Mouse (Mus musculus) B cell, adult 2 months (primary cell): ENCODE measurements at regions not wholly inside any gene's neighbourhood (a gene's known extent, or its start where the extent isn't known, plus 50 kb on each side); places are given as distances from the start of the nearest gene placed in this dataset.

Experiments used
- DNase-seq, 2 experiments: peaks; one replicate each; pipeline ENCODE4 v3.0.0; 2022

- no peak for DNase-seq
Observed at GRCm38 (mm10) chr3:149496122-149496521, 505.8 kb upstream of the Adgrl2 start.

- DNase-seq: no peak
Observed at GRCm38 (mm10) chr3:149488147-149488546, 497.8 kb upstream of the Adgrl2 start.

DNA sequence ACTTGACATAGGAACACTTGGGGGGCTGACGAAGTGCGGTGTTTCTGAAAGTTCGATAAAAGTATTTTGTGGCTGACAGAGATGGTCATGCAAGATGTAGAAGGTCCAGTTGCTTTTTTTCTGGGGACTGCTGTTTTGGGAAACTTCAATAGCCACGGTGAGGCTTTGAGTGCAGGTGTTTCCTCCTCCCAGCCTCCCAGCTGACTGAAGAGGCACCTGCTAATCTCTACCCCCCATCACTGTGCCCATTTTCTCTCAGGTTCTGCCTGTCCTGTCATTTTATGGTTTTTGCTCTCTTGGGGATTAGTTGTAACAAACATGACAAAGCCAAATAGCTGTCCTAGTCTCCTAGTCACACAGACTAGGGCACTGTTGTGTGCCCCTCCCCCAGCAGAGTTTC is 495.1 kb upstream of the Adgrl2 start:
- DNase-seq: no peak

- no peak for DNase-seq
Observed at GRCm38 (mm10) chr3:149484319-149484718, 494.0 kb upstream of the Adgrl2 start.

- DNase-seq: no peak
Observed at GRCm38 (mm10) chr3:149476151-149476550, 485.8 kb upstream of the Adgrl2 start.

- DNase-seq: no peak
Observed at GRCm38 (mm10) chr3:149466973-149467372, 476.6 kb upstream of the Adgrl2 start.

DNA sequence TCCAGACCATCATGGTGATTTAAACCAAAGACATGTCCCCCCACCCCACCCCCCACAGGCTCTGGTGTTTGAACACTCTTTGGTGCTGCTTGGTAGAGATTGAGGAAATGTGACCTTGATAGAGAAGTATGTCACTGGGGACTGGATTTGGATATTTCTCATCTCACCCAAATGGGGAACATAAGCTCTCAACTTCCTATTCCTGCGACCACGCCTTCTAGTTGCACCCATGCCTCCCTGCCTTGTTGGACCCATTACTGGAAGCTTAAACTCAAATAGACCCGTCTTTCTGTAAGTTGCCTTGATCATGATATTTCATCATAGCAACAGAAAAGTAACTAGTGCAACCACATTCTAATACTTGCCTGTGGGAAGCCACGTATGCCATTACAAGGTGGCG is 474.2 kb upstream of the Adgrl2 start:
- no peak for DNase-seq

DNA sequence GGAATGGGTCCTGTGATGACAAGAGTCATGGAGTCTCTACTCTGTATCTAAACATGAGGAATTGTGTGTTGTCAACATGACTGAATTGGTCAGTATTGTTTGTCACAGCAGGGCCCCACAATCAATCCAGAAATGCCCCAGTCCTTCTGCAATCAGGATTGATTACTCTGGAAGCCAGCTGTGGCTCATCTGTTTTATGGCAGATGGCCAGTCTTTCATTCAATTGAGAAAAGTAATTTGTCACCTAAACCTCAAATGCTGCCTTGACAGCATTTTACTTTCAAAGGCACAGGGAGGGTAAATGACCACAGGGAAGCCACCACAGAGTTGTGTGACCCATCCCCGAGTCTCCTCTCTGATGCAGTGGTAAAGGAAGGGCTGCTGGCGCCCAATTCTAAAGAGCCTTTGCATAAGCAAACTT is 471.8 kb upstream of the Adgrl2 start:
- no peak for DNase-seq

- no peak for DNase-seq
Observed at GRCm38 (mm10) chr3:149461613-149462012, 471.3 kb upstream of the Adgrl2 start.

GRCm38 (mm10) chr3:149449376-149449775 is 459.0 kb upstream of the Adgrl2 start:
- no peak for DNase-seq

DNA sequence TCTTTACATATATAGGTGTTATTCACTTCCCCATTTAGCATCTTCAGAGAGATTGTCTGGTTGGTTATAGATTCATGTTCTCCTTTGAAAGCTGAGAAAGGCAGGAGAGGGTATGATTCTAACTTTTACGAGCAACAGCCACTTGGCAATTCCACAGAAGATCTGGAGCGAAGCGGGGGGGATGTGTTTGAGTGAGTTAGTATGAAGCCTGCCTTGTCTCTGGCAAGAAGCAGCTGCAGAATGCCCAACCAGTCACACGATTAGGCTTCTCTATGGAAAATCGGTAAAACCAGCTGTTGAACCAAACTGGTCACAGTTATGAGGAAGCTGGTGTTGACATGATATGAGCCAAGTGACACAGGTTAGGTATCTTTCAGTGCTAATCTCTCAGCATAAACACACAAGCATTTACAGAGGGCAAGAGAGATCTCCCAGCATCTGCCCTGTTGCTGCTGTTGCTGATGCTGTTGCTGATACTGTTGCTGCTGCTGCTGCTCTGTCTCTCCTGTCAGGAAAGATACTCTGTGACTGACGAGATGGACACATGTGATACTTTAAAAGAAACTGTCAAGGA is 455.7 kb upstream of the Adgrl2 start:
- DNase-seq: no peak

DNA sequence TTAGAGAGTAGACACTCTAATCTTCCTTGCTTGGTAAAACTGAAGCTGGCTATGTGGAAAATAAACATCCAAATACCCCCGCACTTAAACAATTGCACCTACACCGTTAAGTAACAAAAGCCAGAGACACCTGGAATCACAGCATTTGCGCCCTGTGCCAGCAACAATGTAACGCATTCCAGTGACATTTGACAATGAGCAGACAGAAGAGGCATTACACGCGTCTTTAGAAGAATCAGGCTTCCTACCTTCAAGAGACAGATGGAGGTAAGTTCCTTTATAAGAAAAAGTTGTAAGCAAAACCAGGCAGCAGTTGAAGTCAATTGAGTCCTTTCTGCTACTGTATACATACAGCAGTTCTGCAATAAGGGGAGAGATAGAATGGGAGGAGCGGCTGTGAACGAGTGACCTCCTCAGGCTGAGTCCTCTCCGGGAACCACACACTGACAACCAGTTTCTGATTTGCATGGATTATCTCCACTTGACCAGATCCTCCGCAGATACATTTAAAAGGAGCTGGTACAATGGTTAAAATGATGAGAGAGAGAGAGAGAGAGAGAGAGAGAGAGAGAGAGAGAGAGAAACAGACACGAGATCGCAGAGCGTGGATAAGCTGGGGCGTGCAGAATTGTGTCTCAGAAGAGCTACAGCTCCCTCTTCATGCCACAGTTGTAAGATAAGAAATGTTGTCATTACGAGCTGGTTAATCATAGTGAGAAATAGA is 454.7 kb upstream of the Adgrl2 start:
- DNase-seq: peak; percentile 16 to 21

GRCm38 (mm10) chr3:149444377-149444776 is 454.0 kb upstream of the Adgrl2 start:
- no peak for DNase-seq

DNA sequence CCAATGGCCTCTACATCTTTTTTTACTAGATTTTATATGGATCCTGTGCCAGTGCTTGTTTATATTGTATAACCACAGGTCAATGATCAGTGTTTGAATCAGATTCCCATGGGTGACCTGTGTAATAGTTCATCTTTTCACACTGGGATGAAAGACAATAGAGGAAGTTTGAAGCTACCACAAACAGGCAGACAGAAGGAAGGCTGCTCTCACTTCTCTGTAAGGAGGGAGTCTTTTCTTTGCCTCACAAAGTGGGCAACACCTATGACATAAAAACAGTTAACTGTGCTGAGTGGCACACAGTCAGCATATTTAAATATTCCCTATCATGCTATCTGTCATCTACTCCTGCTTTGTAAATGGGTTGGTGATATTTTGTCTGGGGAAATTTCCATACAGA is 450.9 kb upstream of the Adgrl2 start:
- DNase-seq: no peak

GRCm38 (mm10) chr3:149437763-149438162 is 447.4 kb upstream of the Adgrl2 start:
- no peak for DNase-seq

- peak; percentile 3 to 4 for DNase-seq
Observed at GRCm38 (mm10) chr3:149436944-149437343, 446.6 kb upstream of the Adgrl2 start.

- peak; percentile 41 to 51 for DNase-seq
Observed at GRCm38 (mm10) chr3:149436420-149436819, 446.1 kb upstream of the Adgrl2 start.

- no peak for DNase-seq
Observed at GRCm38 (mm10) chr3:149431795-149432194, 441.4 kb upstream of the Adgrl2 start.

DNA sequence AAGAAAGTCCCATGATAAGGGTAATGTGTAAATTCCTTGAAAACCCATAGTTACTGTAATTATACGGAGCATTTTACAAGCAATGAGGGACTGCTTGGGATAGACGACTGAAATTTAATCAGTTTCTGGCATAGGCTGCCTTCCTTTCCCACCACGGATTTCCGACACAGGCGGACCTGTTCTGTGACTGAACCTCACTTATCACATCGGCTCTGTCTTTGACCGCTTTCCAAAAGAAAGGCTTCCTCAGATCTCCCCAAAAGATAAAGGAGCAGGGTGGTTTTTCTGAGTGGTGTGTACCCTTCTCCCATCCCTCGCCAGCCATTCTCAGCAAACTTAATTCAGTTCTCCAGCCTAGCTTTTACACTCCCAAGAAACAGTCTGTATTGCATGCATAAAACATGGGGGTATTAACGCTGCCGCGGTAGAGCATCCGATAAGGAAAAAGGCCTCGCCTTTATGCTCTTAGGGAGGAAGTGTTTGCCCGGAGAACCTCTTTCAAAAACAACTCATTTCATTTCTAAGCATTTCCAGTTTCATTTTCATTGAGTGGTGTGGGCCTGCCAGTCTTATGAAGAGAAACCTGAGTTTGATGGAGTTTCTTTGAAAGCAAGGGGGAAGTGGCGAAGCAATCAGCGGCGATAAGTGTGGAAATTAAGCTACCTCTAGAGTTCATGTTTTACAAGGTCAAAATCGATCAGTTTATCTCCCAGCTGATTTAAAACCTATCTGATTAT is 435.8 kb upstream of the Adgrl2 start:
- DNase-seq: peak in 1 of 2 experiments; percentile 4

GRCm38 (mm10) chr3:149424306-149424705 is 434.0 kb upstream of the Adgrl2 start:
- DNase-seq: no peak

- no peak for DNase-seq
Observed at GRCm38 (mm10) chr3:149423491-149423890, 433.1 kb upstream of the Adgrl2 start.

- no peak for DNase-seq
Observed at GRCm38 (mm10) chr3:149415081-149415480, 424.7 kb upstream of the Adgrl2 start.

DNA sequence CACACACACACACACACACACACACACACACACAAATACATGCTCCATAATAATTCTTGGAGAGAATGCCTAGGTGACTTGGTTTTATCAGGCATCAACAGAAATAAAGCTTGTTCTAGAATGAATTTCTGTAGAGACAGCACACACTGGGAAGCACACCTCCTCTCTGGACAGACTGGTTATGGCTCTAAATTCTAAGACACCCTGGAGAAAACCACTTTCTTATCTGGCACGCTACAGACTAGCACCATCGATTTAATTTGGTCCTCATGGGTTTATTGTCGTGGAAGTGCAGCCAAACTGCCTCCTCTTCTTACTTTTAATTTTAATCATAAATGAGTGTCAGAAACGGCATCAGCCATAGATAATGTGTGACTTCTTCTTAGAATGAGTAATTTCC is 422.8 kb upstream of the Adgrl2 start:
- DNase-seq: no peak

- no peak for DNase-seq
Observed at GRCm38 (mm10) chr3:149410518-149410917, 420.2 kb upstream of the Adgrl2 start.
